Mouse (Mus musculus) forelimb bud, embryonic 11.5 days (tissue): ENCODE data around the gene Galr2.
A peak's percentile ranks its signal among the peaks of the same experiment; 100 is the strongest.

Source experiments
- DNase-seq: peaks from one replicate; pipeline ENCODE4 v3.0.0-alpha.2; 2012; ENCODE audit warnings: low read depth, low spot score

Gene Galr2

GRCm38 (mm10) chr11:116307019-116307725 lies 26.4 kb downstream of the Galr2 start, which contains the start of gene Exoc7:
Exoc7 (minus strand) TSS chr11:116307233.
- DNase-seq, result no peak

- DNase-seq, result no peak
Measured at GRCm38 (mm10) chr11:116307762-116308531, 27.2 kb downstream of the Galr2 start.

GRCm38 (mm10) chr11:116309601-116310000 lies 28.9 kb downstream of the Galr2 start:
- DNase-seq, result no peak

- DNase-seq, result no peak
Measured at GRCm38 (mm10) chr11:116311169-116311568, 30.4 kb downstream of the Galr2 start.

GRCm38 (mm10) chr11:116312359-116312758 lies 31.6 kb downstream of the Galr2 start:
- DNase-seq, result no peak

GRCm38 (mm10) chr11:116318719-116319659 lies 38.2 kb downstream of the Galr2 start:
- peak; percentile 69 for DNase-seq

GRCm38 (mm10) chr11:116326963-116327603 lies 46.3 kb downstream of the Galr2 start:
- no peak for DNase-seq

- DNase-seq, result no peak
Measured at GRCm38 (mm10) chr11:116329314-116330210, 48.8 kb downstream of the Galr2 start.

GRCm38 (mm10) chr11:116330211-116330518 lies 49.4 kb downstream of the Galr2 start:
- no peak for DNase-seq

- no peak for DNase-seq
Measured at GRCm38 (mm10) chr11:116332232-116332982, 51.7 kb downstream of the Galr2 start.

- no peak for DNase-seq
Measured at GRCm38 (mm10) chr11:116332983-116333270, 52.2 kb downstream of the Galr2 start.
